Mouse (Mus musculus): Measurements from ENCODE around the gene Il10rb. TPM values are rescaled to one million over a fixed set of nuclear protein-coding genes. Genes with fewer than 3 reads are reported as not detected.

The Il10rb gene
- polyA plus RNA-seq, 2 experiments from 2014 or later, result 108 to 129 TPM

DNA sequence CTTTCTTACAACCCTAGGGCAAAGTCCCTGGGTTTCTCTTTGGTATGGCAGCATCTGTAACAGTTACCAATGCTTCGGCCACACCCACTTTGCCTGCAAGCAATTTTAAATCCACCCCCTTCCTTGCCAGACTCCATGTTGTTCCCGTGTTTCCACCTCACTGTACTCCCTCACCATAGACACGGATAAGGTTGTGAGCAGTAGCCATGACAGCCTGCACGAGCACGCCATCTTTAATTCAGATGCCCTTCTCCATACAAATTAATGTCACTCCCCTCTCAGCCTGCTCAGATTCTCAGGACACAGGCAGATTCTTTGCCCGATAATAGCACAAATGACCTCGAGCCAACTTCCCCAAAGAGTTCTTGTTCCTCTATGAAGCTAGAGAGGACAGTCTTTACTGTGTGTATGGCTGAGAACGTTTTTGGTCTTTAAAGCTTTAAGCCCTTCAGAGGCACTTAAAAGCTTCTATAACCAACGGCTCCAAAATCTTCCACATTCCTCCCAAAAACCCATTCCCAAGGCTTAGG lies 23.6 kb upstream of the Il10rb start:
- ATAC-seq, result no peak

DNA sequence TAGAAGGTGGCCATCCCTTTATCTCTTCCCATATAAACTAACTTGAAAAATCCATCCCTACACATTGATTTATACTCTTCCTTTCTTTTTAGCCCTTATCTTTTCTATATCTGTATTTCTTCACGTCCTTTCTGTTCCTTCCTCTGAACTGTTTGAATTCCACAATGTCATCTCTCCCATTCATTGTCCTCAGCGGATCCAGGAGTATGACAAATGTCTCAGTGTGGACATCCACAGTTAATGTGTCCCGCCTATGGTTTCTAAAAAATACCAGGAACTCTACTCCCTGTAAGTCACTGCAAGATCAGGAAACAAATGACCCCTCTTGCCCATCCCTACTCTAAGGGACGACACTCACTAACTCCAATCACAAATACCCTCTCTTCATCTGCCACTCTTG lies 21.7 kb upstream of the Il10rb start:
- ATAC-seq, result no peak

GRCm38 (mm10) chr16:91385621-91386020 lies 20.3 kb upstream of the Il10rb start:
- ATAC-seq, result no peak

GRCm38 (mm10) chr16:91386419-91387120 lies 19.4 kb upstream of the Il10rb start:
- no peak for ATAC-seq

DNA sequence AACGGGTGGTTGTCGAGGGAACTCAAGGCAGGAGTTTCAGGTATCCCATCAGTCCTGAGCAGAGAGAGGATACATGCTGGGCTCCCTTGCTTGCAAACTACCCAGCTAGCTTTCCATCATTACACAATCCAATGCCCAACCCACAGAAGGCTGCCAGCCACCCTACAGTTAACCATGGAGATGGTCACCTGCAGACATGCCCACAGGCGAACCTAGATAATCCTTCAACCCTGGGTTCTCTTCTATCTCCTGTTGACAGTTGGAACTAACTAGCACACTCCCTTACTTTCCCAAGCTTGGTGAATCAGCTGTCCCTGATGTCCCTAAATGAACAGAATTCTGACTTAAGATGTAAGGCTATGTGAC lies 18.9 kb upstream of the Il10rb start:
- no peak for ATAC-seq

GRCm38 (mm10) chr16:91390100-91390499 lies 15.9 kb upstream of the Il10rb start:
- ATAC-seq, result no peak

DNA sequence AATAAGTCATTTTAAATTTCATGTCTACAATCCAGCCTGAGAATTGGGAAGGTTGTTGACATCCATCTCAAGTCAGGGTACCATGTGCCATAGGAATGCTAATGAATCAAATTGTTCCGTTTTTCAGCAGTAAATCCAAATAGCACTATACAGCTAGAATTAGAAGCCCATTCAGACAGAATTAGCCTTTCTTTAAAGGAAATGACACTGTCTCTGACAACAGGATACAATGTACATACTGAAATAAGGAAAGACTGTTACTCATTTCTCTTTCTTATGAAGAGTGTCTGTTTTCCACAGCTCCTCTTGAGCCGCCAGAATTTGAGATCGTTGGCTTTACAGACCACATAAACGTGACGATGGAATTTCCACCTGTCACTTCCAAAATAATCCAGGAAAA lies 14.5 kb upstream of the Il10rb start, which contains the start of gene Gm21970:
Gene Gm21970 (plus strand): TSS at position 301 of the 400 bp plus-strand sequence.
- no peak for ATAC-seq

GRCm38 (mm10) chr16:91394826-91395410 lies 11.0 kb upstream of the Il10rb start:
- no peak for ATAC-seq

DNA sequence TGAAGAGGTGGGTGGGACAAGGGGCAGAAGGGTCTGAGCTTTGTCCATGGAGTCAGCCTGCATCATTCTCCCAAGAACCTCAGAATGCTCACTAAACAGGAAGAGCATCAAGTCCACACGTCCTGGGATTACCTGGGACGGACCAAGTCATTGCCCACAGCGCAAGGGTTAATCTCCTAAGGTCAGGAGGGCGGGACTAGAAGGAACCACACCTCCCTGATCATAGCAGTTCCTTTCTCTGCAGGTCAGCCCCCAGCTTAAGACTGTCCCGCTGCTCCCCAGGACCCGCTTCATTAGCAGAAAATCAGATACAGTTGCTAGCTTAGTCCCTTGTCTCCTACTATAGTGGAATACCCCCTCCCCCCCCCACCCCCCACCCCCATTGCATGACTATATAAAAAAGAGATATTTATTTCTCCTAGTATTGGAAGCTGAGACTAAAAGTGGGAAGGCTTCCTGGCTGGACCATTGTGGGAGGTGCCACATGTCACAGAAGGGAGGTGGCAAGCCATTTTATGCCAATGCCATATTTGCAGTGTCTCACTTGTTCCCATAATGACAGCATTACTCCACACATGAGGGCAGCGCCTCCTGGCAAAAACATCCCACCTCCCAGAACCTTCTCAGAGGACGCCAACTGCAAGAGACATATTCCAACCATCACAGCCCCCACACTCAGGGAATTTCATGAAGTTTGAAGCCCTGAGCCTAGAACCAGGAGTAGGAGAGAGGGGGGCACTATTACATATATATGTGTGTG lies 10.2 kb upstream of the Il10rb start:
- ATAC-seq, result no peak

GRCm38 (mm10) chr16:91396844-91397537 lies 9.0 kb upstream of the Il10rb start:
- no peak for ATAC-seq

- ATAC-seq, result no peak
Measured at GRCm38 (mm10) chr16:91398030-91398429, 7.9 kb upstream of the Il10rb start.

DNA sequence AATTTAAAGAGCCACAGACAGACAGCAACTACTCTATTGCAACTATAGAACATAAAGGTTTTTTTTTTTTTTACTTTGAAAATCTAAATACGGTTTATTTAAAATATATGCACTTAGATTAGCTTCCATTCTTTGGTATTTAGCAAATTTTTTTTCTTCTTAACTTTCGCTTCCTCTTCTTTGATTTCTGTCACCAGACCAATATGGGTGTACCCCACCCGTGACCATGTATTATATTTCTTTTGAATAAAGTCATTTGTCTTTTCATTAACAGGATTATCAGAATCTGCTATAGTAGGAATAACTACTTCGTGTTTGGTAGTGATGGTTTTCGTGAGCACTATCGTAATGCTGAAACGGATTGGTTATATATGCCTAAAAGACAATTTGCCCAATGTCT lies 7.0 kb upstream of the Il10rb start:
- ATAC-seq, result no peak

- ATAC-seq, result no peak
Measured at GRCm38 (mm10) chr16:91401569-91402165, 4.3 kb upstream of the Il10rb start.

DNA sequence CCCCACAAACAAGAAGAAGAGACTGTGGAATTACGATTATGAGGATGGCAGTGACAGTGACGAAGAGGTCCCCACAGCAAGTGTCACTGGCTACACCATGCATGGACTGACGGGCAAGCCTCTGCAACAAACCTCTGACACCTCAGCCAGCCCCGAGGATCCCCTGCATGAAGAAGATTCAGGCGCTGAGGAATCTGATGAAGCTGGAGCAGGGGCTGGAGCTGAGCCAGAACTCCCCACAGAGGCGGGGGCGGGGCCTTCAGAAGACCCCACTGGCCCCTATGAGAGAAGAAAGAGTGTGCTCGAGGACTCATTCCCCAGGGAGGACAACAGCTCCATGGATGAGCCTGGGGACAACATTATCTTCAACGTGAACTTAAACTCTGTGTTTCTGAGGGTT lies 2.2 kb upstream of the Il10rb start:
- no peak for ATAC-seq

- ATAC-seq, result no peak
Measured at GRCm38 (mm10) chr16:91404187-91404586, 1.8 kb upstream of the Il10rb start.

DNA sequence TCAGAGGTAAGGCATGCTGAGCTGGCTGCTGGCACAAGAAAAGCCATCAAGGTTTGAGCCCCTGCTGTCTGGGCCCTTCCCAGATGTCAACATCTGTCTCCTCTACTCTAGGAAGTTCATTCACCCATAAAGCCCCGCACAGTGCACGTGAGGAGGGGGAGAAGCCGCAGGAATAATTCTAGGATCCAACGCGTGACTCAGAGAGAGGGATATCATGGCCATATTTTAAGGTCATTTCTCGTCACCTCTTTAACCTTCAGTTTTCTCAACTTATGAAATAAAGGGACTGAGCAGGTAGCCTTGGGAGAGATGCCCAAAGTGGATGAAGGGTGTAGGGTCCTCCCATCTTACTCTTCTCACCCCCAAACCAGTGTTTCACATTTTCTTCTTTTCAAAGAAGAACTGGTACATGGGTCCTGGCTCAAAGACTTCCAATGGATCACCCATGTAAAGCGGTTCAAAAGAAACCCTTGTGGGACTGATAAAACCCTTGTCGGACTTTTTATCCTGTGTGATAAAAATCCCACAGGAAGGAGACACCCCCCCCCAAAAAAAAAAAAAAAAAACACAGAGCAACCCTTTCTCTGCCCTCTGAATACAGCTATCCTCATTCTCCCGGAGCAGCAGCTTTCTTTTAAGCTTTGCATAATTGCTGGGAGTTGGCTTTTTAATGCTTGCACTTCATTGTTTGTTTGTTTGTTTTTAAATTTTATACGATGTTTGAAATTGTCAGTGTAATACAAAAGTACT lies 961 bp upstream of the Il10rb start:
- ATAC-seq, result no peak

DNA sequence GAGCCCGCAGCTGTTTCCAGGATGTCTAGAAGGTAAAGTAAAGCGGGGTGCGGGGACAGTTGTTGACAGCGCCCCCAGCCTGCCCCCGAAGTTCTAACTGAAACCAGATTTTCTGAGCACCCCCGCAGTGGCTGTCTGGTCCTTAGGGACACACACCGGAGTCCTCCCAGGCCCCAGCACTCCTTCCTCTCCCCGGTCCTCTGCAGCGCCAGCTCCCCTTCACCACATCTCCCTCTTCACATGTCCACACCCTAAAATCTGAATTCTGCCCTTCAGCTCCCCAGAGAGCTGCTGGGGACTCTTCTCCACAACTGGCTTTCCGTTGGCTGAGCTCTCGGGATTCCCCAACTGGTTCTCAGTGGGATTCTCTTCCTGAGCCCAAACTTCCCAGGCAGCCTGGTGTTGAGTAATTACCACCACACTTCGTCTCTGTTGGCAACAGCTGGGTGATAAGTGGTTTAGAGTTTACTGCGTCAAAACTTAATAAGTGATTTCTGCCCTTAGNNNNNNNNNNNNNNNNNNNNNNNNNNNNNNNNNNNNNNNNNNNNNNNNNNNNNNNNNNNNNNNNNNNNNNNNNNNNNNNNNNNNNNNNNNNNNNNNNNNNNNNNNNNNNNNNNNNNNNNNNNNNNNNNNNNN lies 739 bp downstream of the Il10rb start:
- ATAC-seq, result peak; percentile 22

- ATAC-seq, result peak; percentile 75
Measured at GRCm38 (mm10) chr16:91413102-91413844, 7.3 kb downstream of the Il10rb start.

DNA sequence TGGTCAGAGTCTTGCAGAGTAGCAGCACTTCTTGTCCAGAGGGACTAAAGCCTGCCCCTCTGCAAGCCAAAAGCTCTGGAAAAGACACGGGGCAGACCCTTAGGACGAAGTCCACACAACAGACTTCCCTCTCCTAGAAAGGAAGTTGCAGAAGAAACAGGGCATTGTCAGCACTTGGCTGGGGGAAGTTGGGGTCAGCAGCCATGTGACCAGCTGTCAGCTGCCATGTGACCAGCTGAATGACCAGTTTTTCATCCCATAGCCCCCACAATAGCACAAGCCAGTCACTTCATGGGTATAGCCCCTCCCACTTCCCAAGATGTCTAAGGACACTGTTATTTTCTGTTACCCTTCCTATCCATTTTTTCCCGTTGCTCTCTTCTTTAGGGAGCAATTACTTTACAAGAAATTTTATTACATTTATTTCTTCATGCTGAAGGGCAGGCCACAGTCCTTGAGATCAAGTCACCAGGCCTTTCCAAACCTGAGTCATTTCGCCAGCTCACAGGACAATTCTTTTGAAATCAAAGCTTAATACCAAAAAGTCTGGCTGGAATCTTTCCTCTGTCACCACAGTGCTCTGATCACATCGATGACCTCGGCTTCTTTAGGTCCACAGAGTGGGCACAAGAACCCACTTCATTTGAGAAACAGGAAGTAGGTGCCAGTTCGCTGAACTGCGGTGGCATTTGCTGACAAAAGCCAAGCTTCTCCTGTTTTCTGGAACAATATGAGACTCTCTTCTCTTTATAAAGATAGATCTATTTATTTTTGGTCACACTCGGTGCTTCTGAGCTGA lies 9.6 kb downstream of the Il10rb start:
- ATAC-seq, result no peak

DNA sequence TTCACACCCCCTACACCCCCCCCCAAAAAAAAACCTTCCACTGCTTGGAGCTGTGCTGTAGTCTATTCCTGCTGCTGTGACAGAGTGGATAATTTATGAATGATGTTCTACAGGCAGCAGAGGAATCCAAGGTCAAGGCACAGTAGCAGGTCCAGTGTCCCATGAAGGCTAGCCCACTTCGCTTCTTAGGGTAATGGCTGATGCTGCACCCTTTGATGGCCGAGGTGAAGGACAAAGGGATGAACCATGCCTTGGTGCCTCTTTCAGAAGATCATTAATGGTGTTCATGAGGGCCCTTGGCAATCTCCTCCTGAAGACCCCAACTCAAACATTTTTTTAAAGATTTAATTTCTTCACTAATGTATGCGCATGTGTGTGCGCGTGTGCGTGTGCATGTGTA lies 10.4 kb downstream of the Il10rb start:
- no peak for ATAC-seq

Measured in activated CD4-positive, CD25-positive, alpha-beta regulatory T cell, adult 4 months (primary cell).